Mouse (Mus musculus): Measurements from ENCODE around the gene Rs1. TPM values are rescaled to one million over a fixed set of nuclear protein-coding genes. Genes with fewer than 3 reads are reported as not detected.
"Not testable (repeated sequence)": the region's sequence is repeated elsewhere in the genome, so short reads cannot be mapped to it uniquely, and the experiment has no call there.

Gene Rs1
- under 1 TPM; 0.17 to 0.26 TPM for total RNA-seq (2021)

- no peak for DNase-seq (ENCODE audit: low spot score)
- intact Hi-C loops (cut with DNase I): loop anchor here (5.0 to 10.0 kb wide), 3 partner anchors 163 to 633 kb away; partner anchors contain the start of gene Pdha1
Observed at GRCm38 (mm10) chrX:160767713-160768112, at the start of gene Rs1. Gene Rs1 (plus strand): TSS chrX:160768013.

GRCm38 (mm10) chrX:160735650-160736049 lies 32.2 kb upstream of the Rs1 start, which contains the start of gene Ppef1:
Gene Ppef1 (minus strand): TSS chrX:160735765.
- no peak for DNase-seq (ENCODE audit: low spot score)
- intact Hi-C loops (cut with DNase I): no loop called here

- intact Hi-C loops (cut with DNase I): no loop called here
- no peak for DNase-seq (ENCODE audit: low spot score)
Observed at GRCm38 (mm10) chrX:160745399-160745798, 22.4 kb upstream of the Rs1 start.

GRCm38 (mm10) chrX:160748653-160749052 lies 19.2 kb upstream of the Rs1 start:
- intact Hi-C loops (cut with DNase I): no loop called here
- DNase-seq (ENCODE audit: low spot score): no peak

GRCm38 (mm10) chrX:160750808-160751207 lies 17.0 kb upstream of the Rs1 start:
- DNase-seq (ENCODE audit: low spot score): no peak
- intact Hi-C loops (cut with DNase I): no loop called here

GRCm38 (mm10) chrX:160765389-160766232 lies 2.2 kb upstream of the Rs1 start:
- intact Hi-C loops (cut with DNase I): loop anchor here (5.0 to 10.0 kb wide), 3 partner anchors 161 to 631 kb away; partner anchors contain the start of gene Pdha1
- peak; percentile 76 for DNase-seq (ENCODE audit: low spot score)

- intact Hi-C loops (cut with DNase I): loop anchor here (5.0 to 10.0 kb wide), 3 partner anchors 161 to 631 kb away; partner anchors contain the start of gene Pdha1
- no peak for DNase-seq (ENCODE audit: low spot score)
Observed at GRCm38 (mm10) chrX:160766233-160766616, 1.6 kb upstream of the Rs1 start.

GRCm38 (mm10) chrX:160769622-160770021 lies 1.8 kb downstream of the Rs1 start:
- intact Hi-C loops (cut with DNase I): loop anchor here (5.0 to 10.0 kb wide), 3 partner anchors 165 to 635 kb away; partner anchors contain the start of gene Pdha1
- DNase-seq (ENCODE audit: low spot score): not testable (repeated sequence)

GRCm38 (mm10) chrX:160773033-160773432 lies 5.2 kb downstream of the Rs1 start:
- DNase-seq (ENCODE audit: low spot score): no peak
- intact Hi-C loops (cut with DNase I): no loop called here

- intact Hi-C loops (cut with DNase I): no loop called here
- DNase-seq (ENCODE audit: low spot score): no peak
Observed at GRCm38 (mm10) chrX:160782276-160782675, 14.5 kb downstream of the Rs1 start.

- intact Hi-C loops (cut with DNase I): no loop called here
- DNase-seq (ENCODE audit: low spot score): no peak
Observed at GRCm38 (mm10) chrX:160794920-160795319, 27.1 kb downstream of the Rs1 start.

- no peak for DNase-seq (ENCODE audit: low spot score)
- intact Hi-C loops (cut with DNase I): no loop called here
Observed at GRCm38 (mm10) chrX:160804409-160805150, 36.8 kb downstream of the Rs1 start.

GRCm38 (mm10) chrX:160808226-160808625 lies 40.4 kb downstream of the Rs1 start:
- intact Hi-C loops (cut with DNase I): no loop called here
- no peak for DNase-seq (ENCODE audit: low spot score)

Other genes with a start within 250 kb of the Rs1 start
- gene Ppef1, start 32.2 kb upstream of the Rs1 start, total RNA-seq (2021): not detected
- not detected for gene Gja6, start 139.0 kb downstream of the Rs1 start, total RNA-seq (2021)
- gene Cdkl5, start 226.7 kb downstream of the Rs1 start, total RNA-seq (2021): 1 to 10 TPM; 5.6 to 6.6 TPM

Measured in heart, postnatal 25 days (tissue).